Mouse (Mus musculus) heart, postnatal 4 days (tissue): ENCODE results near the gene Asxl2. TPM values are rescaled to one million over a fixed set of nuclear protein-coding genes. Genes with fewer than 3 reads are reported as not detected.

Experiments
- DNase-seq: peaks from one replicate; pipeline ENCODE4 v3.0.0; 2021
- total RNA-seq, 2 experiments: library from RNA; stranded (reverse); gene quantifications; 2 replicates each; pipeline ENCODE4 v1.2.3; 2021

The Asxl2 gene
- total RNA-seq, 2 experiments from 2014 or later, result 33.9 to 39.0 TPM

DNA sequence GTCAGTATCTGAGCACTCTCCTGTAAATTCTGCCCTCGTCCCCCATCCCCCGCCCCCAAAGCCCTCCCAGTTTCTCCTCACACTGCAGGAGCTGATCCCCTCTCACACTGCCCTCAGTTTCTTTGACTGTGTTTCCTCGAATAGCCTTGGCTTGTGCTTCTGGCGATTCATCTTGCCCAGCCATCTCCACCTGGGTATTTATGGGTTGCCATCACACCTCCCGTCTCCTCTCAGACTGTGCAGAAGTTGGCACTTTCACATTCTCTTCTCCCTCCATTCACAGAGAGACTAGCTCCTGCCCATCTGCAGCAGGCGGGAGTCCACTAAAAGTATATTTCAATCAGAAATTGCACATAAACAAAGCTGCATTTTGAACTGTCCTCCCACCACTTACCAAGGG lies 120.1 kb downstream of the Asxl2 start:
- DNase-seq, result no peak

- no peak for DNase-seq
Observed at GRCm38 (mm10) chr12:3547506-3547905, 120.8 kb downstream of the Asxl2 start.

- no peak for DNase-seq
Observed at GRCm38 (mm10) chr12:3547911-3548310, 121.3 kb downstream of the Asxl2 start.

- peak; percentile 17 for DNase-seq
Observed at GRCm38 (mm10) chr12:3548582-3549211, 122.0 kb downstream of the Asxl2 start.

DNA sequence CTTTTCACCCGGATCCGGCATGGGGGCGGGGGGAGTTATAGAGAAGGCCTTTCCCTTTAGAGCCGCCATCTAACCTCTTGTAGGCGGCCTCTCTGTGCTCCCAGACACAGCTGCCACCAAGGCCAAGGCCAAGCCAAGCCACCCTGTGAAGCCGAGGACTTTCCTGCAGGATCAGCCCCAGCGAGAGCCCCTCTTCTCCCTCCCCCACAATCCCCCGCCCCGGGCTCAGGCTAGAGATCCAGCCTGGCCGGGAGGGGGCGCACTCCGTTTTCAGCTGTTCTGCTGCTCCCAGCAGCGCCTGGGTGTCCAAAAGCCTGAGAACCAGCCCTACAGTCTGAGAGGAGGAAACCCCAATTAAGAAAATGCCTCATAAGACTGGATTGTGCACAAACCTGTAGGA lies 123.6 kb downstream of the Asxl2 start:
- peak; percentile 26 for DNase-seq

Other genes starting within 250 kb of the Asxl2 start
- gene Rab10, start 116.9 kb upstream of the Asxl2 start, total RNA-seq, result 100 to 1,000 TPM; 113 to 115 TPM
- gene Kif3c, start 61.7 kb upstream of the Asxl2 start, total RNA-seq, result 1 to 10 TPM; 5.2 to 5.7 TPM
- 10 to 100 TPM; 11.3 to 15.0 TPM for gene Dtnb, start 145.5 kb downstream of the Asxl2 start, total RNA-seq